Mouse (Mus musculus): ENCODE measurements around the gene Iqce. TPM values are rescaled to one million over a fixed set of nuclear protein-coding genes. Genes with fewer than 3 reads are reported as not detected.
"Not testable (repeated sequence)": the region's sequence is repeated elsewhere in the genome, so short reads cannot be mapped to it uniquely, and the experiment has no call there.

The Iqce gene
- total RNA-seq, 2 experiments from 2014 or later, result 18.9 to 23.6 TPM

DNA sequence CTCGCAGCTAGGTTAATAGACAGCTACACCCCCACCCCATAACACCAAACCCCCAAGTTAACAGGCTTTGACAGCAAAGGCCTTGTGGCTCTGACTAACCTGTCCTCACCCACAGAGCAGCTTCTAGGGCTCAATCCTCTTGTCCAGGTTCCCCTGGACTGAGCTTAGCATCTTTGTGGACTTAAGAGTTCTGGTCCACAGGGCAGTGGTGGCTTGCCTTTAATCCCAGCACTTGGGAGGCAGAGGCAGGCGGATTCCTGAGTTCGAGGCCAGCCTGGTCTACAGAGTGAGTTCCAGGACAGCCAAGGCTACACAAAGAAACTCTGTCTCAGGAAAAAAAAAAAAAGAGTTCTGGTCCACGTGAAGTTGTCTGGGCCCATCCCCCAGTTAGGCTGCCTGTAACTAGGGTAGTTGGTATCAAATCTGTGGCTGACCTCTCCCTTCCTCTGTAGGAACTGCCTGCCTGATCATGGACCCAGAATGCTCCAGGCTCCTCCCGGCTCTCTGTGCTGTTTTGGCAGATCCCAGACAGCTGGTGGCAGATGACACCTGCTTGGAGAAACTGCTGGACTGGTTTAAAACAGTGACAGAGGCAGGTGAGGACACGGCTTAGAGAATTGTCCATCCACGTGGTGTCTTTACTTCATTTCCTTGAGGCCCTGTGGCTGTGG lies 3.5 kb upstream of the Iqce start:
- DNase-seq, result peak; percentile 18

DNA sequence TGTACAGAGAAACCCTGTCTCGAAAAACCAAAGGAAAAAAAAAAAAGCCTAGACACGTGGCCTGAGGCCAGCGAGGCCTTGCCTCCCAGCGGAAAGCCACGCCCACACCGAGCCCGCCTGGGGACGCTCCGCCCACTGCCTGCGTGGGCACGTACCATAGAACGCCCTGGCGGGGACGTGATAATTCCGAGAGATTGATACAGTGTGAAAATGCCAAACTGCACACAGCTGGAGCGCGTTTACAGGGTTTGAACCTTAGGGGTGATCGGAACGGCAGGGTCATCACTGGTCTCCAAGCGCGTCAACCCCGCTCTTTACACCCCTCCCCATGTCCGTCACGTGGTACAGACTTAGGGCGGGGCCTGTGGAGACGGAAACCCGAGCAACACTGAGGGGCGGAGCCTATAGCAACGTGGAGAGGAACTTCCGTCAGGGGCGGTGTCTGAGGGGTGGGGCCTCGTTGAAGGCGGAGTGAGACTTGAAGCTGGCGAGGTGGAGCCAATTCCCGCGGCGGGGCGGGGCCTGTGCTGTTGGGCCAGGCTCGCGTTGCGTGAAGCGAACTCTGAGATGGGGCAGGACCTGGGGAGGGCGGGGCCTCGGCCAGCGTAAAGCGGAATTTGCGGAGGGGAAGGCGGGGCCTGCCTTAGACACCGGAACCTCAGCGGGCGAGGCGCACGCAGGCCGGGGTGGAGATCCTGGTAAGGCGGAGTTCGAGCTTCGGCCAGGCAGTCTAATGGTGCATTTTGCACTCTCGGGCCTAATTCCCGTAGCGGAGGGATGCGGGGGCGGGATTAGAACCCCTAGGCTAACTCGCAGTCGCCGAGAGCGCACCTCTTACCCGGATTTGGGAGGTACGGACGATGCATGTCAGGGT lies 2.4 kb upstream of the Iqce start, which contains the start of gene Brat1:
Gene Brat1 (plus strand): TSS at position 634 of the 874 bp plus-strand sequence.
- peak; percentile 100 for DNase-seq

DNA sequence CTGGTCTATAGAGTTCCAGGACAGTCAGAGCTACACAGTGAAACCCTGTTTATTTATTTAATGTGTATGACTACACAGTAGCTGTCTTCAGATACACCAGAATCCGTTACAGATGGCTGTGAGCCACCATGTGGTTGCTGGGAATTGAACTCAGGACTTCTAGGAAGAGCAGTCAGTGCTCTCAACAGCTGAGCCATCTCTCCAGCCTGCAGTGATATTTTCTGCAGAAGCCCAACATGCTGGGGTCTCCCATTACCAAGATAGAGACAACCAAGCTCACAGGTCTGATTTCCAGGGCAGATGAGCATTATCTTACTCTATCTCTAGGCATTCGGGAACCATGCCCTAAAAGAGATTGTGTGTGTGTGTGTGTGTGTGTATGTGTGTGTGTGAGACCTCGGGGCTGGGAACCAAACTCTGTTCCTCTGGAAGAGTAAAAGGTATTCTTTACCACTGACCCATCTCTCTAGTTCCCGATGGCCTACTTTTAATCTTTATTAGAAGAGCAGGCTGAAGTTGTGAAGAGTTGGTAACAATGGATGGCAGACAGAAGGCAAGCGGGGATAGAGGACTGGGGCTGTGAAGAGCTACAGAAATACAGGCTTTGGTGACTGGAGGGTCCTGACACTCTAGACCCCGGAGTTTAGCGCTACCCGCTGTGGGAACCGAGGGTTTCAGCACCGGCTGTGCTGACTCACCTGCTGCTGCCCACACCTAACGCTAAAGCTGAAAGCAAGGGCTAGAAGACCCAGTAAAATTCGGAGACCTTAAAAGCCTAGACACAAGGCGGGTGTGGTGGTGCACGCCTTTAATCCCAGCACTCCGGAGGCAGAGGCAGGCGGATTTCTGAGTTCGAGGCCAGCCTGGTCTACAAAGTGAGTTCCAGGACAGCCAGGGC lies 1.6 kb upstream of the Iqce start:
- no peak for DNase-seq

DNA sequence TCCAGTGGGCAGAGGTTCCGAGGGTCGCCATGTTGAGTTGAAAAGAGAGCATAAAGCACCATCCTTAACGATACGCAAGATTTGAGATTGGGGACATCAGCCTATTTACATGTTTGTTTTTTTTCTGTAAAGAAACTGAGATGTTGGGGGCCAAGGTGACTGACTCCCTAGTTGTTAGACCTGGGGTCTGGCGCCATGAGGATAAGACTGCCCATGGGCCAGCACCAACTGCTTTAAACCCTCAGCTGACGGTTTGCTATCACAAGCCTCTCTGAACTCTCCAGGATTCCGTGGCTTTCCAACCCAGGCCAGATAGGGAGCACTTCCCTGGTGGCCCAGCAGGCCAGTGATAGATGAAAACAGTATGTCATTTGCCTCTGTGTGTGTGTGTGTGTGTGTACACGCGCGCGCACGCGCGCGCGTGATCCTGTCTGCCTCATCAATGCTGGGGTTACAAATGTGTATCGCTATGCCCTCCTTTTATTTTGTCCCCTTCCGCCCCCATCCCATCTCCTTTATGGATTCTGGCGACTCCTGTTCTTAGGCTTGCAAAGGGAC lies 519 bp upstream of the Iqce start:
- no peak for DNase-seq

DNA sequence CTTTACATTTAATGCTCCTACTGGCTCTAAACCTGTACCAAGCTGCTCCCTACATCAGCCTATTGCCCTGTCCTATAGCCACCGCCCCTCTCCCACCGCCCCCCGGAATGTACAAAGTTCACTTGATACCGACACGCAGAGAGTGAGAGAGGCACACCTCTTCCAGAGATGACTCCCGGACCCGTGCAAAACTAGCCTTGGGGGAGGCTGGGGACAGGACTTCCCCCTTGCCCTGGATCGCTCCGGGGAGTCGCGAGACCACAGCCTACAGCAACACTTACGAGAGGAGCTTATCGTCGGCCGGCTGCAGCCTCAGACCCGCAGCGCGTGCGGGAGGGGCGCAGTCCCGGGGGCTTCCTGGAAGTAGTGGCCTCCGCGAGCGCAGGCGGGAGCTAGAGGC lies 517 bp downstream of the Iqce start:
- no peak for DNase-seq

DNA sequence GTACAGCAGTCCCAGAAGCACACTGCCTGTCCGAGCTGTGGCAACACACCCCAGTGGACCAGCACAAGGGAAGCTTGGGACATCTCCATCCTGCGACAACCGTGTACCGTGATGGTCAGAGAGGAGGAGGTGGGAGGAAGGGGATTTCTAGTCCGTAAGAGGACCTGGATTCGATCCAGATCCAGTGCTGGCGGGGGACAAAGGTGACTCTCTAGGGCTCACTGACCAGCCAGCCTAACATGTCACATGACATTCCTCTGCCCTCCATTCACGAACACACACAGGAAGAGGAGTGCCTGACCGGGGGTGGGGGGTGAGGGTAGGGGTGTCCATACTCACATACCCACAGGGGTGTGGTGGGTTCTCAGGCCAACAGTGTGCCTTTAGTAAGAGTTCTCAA lies 2.4 kb downstream of the Iqce start:
- no peak for DNase-seq

DNA sequence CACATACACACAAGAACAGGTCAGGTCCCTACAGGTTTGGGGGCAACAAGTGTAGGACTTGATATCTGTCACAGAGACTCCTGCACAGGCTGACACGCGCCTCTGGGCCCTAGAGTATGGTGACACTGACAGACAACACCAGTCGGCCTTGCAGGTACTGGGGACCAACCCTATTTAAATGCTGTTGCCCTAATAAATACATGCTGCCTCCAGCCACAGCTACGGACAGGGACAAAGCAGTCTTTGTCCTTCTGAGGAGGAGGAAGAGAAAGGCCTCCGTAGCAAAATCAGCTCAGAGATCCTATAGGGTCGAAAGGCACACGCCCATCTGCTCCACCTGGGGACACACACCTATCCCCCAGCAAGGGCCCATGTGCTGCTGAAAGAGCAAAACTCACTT lies 6.2 kb downstream of the Iqce start:
- DNase-seq, result no peak

DNA sequence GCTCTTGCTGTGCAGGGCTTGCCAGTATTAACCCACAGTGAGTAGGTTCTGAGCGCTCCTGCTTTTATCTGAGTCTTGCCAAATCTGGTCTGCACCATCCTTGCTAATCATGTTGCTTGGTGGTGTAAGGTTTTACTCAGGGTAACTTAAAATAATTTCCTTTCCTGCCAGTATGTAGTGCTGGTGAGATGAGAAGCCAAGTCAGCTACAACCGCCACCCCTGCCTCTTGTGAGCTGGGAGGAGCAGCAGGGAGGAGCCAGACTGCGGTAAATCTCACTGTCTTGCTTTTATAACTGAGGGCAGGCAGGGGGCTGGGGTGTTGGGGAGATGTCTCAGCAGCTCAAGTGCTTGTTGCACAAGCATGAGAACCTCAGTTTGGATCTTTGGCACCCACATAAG lies 13.7 kb downstream of the Iqce start:
- no peak for DNase-seq

DNA sequence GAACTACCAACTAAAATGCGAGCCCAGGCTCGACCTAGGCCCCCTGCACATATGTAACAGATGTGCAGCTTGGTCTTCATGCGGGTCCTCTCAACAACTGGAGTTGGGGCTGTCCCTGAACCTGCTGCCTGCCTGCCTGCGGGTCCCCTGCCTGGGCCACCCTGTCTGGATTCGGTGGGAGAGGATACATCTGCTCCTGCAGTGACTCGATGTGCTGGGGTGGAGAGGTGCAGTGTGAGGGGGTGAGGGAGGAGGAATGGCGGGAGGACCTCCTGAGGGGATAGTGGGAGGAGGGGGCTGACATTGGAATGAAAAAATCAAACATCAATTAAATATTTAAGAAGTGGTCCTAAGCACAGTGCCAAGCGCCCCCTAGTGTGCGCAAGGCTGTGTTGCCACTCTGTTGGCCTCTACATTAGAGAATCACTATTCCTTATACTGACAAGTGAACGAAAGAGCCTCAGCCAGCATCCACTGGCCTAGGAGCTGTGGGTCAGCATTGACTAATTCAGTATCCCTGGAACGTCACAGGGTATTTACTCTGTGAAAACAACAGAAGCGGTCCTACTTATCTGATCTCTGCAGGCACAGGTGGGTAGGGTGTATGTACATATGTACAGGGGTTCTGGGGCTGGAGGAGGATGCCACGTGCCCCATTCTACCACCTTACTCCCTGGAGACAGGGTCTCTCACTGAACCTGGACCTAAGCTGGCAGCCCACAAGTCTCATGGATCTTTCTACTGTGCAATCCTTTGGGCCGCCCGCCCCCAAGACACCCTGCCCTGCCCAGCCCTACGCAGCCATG lies 17.6 kb downstream of the Iqce start:
- DNase-seq, result peak; percentile 63

DNA sequence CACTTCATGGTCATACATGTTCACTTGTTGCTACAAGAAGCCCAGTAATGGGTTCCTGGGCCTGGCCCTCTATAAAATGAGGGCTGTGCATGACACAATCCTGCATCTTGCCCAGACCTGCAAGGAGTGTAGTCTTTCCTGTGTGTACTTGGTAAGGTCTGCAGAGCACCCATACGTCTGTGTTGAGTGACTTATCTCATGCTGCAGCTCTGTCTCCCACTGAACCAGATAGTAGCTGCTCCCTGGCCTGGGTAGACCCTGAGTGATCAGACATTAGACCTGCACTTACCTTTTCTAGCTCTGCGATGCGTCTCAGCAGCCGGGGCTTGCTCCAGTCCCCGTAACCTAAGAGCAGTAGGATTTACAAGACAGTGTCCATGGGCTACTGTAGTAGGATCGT lies 20.1 kb downstream of the Iqce start:
- DNase-seq, result no peak

DNA sequence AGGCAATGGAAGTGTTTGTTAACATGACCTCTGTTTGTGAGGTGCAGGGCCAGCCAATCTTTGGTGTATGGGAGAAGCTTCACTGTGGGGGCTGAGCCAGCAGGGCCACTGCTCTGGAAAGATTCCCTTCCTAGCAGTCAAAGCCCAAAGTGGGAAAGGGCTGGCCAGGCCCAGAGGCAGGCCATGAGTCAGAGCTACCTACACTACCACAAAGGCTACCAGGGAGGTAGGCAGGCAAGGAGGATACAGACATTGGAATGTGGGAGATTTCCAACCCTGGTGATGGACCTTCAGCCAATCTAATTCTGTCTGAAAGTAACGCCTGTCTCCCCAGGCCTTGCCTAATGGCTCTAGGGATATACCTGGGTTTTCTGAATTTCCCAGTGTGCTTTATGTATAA lies 21.2 kb downstream of the Iqce start:
- DNase-seq, result no peak

DNA sequence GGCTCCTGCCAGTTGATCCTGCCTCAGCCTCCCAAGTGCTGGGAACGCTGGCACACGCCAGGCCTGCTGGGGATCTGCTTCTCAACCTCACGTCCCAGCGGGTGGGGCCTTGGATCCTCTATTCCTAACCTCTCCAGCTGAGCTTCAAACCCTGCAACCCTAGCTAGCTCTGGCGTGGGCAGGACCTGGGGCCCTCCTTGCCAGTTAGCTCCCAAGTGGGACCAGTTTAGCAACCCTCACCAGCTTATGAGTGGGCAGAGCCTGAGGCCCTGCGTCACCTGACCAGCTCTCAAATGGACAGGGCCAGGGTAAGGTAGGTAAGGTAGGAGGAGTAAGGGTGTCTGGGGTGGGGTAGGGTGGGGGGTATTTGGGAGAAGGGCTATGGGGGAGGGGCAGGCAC lies 22.1 kb downstream of the Iqce start:
- peak; percentile 51 for DNase-seq

DNA sequence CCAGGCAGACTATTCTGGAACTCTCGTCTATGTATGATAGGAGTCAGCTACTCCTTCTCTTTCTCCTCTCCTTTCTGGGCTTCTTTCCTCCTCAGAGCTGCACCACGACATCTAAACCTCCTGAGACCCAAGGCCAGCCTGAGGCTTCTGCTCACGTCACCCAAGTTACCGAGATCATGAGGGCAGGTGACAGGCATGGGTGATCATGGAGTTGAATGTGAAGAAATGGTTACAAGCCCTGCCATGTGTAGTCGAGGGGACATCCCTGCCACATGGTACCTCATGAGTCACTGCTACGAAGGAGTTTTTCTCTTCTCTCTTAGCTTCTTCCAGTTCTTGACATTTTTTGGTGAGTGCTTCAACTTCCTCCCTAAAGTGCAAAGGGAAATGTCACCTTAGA lies 25.0 kb downstream of the Iqce start:
- DNase-seq, result no peak

DNA sequence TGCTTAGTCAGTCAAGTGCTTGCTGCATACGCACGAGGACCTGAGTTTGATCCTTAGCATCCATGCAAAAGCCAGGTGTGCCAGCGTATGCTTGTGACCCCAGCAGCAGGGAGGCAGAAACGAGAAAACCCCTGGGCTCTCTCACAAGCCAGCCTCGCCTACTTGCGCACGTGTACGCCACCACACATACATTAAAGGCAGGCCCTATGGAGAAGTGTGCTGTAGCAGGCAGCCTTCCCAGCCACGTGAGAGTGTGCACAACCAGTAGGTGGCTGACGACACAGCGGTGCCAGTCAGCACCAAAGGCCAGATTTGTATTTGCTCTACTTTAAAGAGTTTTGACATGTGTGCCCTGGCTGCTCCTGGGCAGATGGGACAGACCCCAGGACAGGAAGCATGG lies 26.5 kb downstream of the Iqce start:
- no peak for DNase-seq

DNA sequence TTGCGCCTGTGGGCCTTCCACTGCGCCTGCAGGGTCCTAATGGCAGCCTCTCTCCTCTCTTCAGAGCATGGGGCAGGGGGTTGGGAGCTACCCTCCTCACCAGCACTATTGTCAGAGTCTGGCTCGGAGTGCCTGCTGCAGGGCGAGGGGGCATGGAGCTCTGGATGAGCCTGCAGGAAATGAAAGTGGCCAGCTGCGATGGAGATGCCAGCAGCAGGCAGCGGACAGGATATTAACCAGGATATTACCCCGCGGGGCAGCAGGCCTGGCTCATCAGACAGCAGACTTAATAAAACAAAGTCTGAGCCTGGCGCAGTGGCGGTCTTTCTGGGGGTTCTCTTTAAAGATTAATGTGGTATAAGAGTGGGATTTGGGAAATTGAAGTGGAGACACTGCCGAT lies 27.1 kb downstream of the Iqce start:
- DNase-seq, result no peak

DNA sequence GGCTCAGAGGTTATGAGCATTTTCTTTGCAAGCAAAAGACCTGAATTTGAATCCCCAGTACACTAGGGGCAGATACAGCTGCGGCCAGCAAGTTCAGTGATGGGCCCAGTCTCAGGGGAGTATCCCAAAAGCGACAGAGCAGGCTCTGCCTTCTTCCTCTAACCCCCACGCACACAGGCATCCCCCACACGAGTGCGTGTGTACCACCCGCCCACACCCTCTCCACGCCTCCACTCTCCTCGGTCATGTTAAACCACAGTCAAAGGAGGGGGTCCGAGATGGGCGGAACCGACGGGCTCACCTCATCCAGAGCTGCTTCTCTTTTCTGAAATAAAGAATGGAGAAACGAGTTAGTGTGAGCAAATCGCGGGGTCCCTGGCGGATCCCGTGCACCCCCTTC lies 28.1 kb downstream of the Iqce start:
- DNase-seq, result no peak

DNA sequence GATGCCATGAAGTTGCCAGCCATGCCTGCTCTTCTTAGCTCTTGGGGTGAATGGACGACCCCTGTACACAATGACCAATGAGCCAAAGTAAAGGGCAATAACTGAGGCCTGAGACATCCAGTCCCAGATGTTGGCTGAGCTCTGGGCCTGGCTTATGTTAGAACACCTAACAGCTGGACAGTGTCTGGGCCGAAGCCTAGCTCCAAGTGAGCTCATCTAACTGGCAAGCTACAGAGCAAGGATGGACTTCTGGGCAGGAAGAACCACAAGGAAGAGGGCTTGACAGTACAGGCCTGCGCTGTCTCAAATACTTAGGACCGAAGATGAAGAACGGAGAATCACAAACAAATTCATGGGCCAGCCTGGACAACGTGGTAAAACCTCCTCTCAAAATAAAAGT lies 29.6 kb downstream of the Iqce start:
- DNase-seq, result not testable (repeated sequence)

DNA sequence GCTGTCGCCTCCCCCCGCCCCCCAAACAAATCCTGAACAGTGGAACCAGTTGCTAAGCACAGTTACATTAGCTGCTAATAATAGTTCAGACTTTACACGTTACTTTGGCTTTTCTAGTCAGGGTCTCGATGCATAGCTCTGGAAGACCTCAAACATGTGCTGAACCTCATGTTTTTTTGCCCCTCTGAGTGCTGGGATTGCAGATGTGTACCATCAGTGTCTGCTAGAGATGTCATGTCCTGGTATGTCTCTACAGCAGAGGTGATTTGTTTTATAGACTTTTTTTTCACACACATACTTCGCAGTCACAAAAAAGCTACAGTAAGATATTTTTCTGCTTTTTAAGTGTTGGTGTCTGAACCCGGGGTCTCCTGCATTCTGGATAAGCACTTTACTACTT lies 30.1 kb downstream of the Iqce start:
- DNase-seq, result no peak

DNA sequence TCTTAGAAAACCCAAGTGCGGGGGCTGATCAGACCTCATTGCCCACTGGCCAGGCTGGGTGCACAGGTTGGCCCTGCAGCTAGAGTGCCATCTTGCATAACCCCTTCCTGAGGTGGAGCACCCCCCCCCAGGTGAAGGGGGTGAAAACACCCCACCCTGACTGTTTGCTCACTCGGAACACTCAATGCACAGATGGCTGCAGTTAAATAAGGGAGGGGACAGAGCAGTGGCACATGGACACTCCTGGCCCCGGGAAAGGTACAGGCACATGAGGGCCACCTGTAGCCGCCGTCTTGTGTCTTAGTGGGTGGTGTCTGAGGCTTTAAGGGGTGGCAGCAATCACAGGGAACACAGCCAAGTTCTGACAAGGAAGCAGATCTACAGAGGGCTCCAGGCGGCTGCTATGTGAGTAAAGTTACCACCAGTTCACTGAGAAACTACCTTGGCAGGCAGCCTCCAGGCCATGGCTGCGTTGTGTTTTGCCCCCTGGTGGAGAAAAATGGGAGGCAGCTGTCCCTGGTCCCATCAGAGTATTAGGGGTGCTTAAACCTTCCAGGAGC lies 38.5 kb downstream of the Iqce start:
- DNase-seq, result peak; percentile 84

DNA sequence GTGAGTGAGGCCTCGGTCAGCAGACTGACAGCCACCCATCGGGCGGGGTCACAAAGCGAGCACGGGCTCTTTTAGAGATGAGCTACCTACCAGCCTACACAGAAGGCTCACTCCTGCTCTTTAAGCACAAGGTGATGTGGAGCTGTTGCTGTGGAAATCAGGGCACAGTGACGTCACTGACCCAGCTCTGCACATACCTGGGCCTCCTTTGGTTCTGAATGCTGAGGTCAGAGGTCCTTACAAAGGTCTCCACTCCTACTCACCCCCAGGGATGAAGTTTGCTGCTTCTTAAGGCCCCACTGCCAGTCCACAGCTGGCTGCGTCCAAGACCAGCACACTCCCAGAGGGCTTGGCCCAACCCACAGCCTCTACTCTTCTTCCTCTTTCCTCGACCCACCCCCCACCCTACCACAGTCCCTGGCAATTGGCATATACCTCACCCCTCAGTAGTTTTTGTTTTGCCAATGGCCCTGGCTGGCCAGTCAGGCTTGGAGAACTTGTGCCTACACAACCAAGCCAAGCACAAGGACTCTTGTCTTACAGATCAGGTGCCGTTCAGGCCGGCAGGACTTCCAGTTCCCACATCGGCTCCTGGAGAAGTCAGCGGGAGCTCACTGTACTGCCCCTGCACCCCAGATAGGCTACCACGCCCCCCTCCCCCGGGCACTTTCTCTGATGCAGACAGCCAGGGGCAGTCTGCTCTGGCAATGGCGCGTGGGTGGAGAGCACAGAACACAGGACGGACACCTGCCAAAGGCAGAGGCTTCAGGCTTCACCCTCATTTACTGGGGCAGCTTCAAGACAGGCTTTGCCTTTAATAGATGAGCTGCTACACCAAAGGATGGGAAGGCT lies 39.2 kb downstream of the Iqce start:
- DNase-seq, result peak; percentile 48
